Mouse (Mus musculus): ENCODE data around the gene Cpa1. TPM values are rescaled to one million over a fixed set of nuclear protein-coding genes. Genes with fewer than 3 reads are reported as not detected.

Gene Cpa1
- 266 and 631 TPM in 2 replicates for polyA plus RNA-seq (2015; fragmentation: Nextera tagmentation; extraction: Ambion mirVana)

DNA sequence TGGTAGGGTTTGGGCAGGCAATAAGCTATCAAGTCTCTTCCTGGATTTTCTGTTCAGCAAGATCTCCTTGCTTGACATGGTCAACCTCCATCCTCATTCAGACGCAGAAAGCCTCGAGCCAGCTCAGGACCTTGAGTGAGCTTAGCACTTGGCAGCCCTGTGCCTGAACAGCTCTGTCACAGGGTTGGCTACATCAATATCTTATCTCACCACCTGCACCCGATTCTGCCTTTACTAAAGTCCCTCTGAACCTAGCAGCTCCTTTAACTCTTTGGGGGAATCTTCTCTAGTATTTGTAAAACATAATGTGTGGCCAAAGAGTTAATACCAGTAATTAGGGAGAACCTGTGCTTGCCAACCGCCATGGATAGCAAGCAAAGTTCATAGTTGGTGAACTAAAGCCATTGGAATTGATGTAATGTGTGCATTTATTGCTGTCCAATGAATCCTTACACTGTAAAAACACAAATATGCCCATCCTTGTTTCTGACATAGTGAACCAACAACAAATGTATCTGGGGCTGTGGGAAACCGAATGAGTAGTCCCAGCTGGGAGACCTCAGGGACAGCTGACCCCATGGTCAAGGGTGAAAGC, at the start of gene Cpa1:
Cpa1 (plus strand) TSS at position 545 of the 595 bp plus-strand sequence.
- Histone ChIP-seq H3K27me3 (replicated peaks) (no peaks in the 10 kb centered on the region), H3K4me1 (replicated peaks) (peaks cover 17% of the 10 kb centered on the region), H3K36me3 (no peaks in the 10 kb centered on the region), H3K9me3 (no peaks in the 10 kb centered on the region), H3K27ac (no peak within 1 kb of the TSS), H3K4me2 (replicated peaks) (no peak within 1 kb of the TSS), H3K9ac (no peak within 1 kb of the TSS), H3K4me3 (replicated peaks) (no peak within 1 kb of the TSS)
- ATAC-seq, result no peak
- WGBS, result 75% methylated on average over 5 of the region's 5 CpGs

DNA sequence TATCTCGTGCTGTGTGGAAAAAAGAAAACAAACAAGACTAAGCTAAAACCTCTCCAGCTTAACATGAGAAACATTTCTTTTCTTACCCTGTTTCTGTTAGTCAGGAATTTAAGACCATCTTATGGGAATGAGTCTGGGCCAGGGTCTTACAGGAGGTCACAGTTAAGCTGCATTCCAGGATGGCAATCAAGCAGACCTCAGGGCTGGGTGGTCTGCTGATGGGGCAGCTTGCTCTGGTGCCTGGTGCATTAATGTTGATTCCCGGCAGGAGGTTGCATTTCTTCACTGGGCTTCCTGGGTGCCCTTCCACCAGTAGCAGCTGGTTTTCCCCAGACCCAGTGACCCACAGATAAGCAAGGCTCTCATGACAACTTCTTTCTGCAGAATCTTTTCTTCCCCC, 49.2 kb upstream of the Cpa1 start:
- no peak overlapping the region for H3K27ac ChIP-seq
- no peak overlapping the region for H3K9ac ChIP-seq
- no peaks in the 10 kb centered on the region for H3K27me3 ChIP-seq (replicated peaks)
- no peak overlapping the region for H3K4me2 ChIP-seq (replicated peaks)
- ATAC-seq, result no peak
- no peak overlapping the region for H3K4me3 ChIP-seq (replicated peaks)
- no peaks in the 10 kb centered on the region for H3K9me3 ChIP-seq
- no peaks in the 10 kb centered on the region for H3K36me3 ChIP-seq
- no peaks in the 10 kb centered on the region for H3K4me1 ChIP-seq (replicated peaks)
- 38% methylated on average over 2 of the region's 2 CpGs for WGBS

DNA sequence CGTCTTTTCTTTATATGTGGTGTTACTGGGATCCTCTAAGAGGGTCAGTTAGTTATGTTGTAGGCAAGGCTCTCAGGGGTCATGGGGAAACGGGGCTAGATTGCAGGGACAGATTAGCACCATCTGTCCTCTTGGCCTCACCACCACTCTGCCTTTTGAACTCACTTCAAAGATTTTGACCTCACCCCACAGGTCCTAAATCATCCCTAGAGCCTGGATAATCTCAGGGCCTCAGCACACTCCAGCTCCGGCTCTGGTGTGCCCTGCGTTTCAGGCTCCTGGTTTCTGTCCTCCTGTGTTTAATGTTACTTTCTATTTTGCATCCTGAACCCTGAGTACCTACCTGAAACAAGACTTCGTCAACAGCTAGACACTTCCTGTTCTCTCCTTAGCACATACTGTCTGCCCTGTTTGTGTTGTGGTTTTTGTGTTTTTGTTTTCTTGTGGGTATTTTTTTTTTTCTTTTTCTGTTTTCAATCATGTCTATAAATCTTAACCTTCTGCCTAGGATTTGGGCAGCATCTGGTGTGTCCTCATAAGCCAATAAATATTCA, 47.1 kb upstream of the Cpa1 start:
- no peak overlapping the region for H3K4me2 ChIP-seq (replicated peaks)
- H3K4me3 ChIP-seq (replicated peaks), result no peak overlapping the region
- H3K27ac ChIP-seq, result no peak overlapping the region
- ATAC-seq, result no peak
- H3K9me3 ChIP-seq, result no peaks in the 10 kb centered on the region
- 33% methylated on average over 5 of the region's 5 CpGs for WGBS
- H3K27me3 ChIP-seq (replicated peaks), result no peaks in the 10 kb centered on the region
- no peaks in the 10 kb centered on the region for H3K36me3 ChIP-seq
- H3K4me1 ChIP-seq (replicated peaks), result no peaks in the 10 kb centered on the region
- H3K9ac ChIP-seq, result no peak overlapping the region

DNA sequence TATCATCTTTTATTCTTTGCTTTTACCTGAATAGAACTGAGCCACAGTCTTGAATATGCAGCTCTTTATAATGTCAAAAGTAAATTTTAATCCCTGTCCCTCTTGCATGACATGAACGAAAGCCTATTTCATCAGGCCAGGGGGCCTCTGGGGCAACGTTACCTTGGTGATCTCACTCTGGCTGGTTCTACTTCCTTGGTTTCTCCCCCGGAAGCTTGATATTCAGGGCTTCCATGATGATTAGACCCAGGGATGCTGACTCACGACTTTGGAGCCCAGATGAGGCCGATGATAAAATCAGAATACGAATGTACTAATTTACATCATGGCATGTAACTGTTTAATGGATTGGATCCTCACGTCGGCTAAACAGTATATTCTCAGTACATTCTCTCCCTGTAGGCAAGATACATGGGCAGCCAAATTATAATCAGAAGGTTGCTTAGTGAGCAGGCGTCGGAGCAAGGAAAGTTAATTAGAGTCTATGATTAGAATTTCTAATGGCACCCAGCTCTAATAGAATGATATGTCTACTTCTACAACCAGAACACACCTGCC, 46.5 kb upstream of the Cpa1 start:
- no peak overlapping the region for H3K4me3 ChIP-seq (replicated peaks)
- no peaks in the 10 kb centered on the region for H3K4me1 ChIP-seq (replicated peaks)
- ATAC-seq, result no peak
- H3K4me2 ChIP-seq (replicated peaks), result no peak overlapping the region
- no peak overlapping the region for H3K27ac ChIP-seq
- no peaks in the 10 kb centered on the region for H3K9me3 ChIP-seq
- H3K36me3 ChIP-seq, result no peaks in the 10 kb centered on the region
- no peaks in the 10 kb centered on the region for H3K27me3 ChIP-seq (replicated peaks)
- 70% methylated on average over 10 of the region's 10 CpGs for WGBS
- no peak overlapping the region for H3K9ac ChIP-seq

DNA sequence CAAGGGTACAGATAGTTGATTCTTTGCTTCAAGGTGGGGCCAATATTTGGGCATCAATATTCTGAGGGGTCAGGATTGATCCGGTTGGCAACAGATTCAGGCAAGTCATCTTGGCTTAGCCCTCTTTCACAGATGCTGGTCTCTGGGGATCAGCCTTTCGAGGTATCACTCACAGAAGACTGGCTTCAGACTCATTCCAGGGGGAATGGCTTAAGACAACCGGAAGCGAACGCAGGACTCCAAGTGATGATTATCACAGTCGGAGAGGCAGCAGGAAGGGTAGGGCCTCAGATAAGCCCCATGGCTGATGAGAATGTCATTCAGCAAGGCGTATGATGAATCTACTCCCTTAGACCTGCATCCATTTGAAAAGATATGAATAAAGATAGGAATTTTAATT, 44.7 kb upstream of the Cpa1 start:
- Histone ChIP-seq H3K27me3 (replicated peaks) (no peaks in the 10 kb centered on the region), H3K27ac (no peak overlapping the region), H3K9ac (no peak overlapping the region), H3K36me3 (no peaks in the 10 kb centered on the region), H3K4me3 (replicated peaks) (no peak overlapping the region), H3K4me1 (replicated peaks) (no peaks in the 10 kb centered on the region), H3K4me2 (replicated peaks) (no peak overlapping the region), H3K9me3 (no peaks in the 10 kb centered on the region)
- 62% methylated on average over 7 of the region's 7 CpGs for WGBS
- no peak for ATAC-seq

DNA sequence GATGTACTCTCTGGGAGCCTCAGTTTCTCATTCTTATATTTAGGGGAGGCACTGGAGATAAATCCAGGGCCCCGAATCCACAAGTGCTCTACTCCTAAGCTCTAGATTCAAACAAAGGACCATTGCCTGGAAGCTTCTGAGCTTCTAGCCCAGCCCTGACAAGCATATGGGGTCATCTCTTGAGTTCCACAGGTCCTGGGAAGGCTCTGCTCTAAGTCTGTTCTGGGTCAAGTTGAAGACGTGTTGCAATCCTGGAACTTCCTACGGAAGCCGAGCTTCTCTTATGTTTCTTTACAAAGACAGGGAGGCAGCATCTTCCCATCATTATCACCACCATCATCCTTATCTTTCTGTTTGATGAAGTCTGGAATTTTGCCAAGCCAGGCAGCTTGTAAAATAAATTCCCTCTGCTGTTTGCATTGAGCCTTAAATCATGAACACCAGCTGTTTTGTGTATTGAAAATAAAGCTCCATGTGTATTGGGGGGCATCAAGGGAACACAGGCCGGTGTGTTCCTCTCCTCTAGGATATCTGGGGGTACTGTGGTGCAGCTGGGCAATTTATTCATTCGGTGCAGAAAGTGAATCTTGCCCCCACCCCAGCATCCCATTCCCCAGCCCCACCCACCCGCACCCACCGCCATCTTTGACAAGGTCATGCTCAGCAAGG, 42.7 kb upstream of the Cpa1 start:
- no peaks in the 10 kb centered on the region for H3K27me3 ChIP-seq (replicated peaks)
- no peaks in the 10 kb centered on the region for H3K36me3 ChIP-seq
- WGBS, result 76% methylated on average over 8 of the region's 8 CpGs
- no peak overlapping the region for H3K27ac ChIP-seq
- no peak for ATAC-seq
- no peak overlapping the region for H3K4me2 ChIP-seq (replicated peaks)
- H3K9ac ChIP-seq, result no peak overlapping the region
- H3K4me3 ChIP-seq (replicated peaks), result no peak overlapping the region
- H3K9me3 ChIP-seq, result no peaks in the 10 kb centered on the region
- no peaks in the 10 kb centered on the region for H3K4me1 ChIP-seq (replicated peaks)

DNA sequence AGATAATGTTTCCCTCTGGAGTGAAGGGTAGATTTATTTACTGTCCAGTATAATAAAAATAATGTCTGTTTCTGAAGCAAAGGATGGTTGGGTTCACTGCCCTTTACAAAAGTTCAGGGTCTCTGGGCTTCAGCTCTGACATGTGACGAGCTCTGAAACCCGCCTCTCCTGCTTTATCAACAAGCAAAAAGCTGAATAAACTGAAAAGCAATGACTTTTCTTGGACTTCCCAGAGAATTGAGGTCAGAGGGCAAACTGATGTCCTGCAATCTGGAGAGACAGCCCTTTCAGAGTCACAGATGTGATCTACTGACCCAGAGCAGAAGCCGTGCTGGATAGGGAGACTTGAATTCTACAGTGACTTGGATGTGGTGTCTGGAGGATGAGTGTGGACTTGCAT, 39.0 kb upstream of the Cpa1 start:
- WGBS, result 68% methylated on average over 3 of the region's 3 CpGs
- Histone ChIP-seq H3K4me1 (replicated peaks) (no peaks in the 10 kb centered on the region), H3K9me3 (no peaks in the 10 kb centered on the region), H3K27ac (no peak overlapping the region), H3K4me2 (replicated peaks) (no peak overlapping the region), H3K9ac (no peak overlapping the region), H3K27me3 (replicated peaks) (no peaks in the 10 kb centered on the region), H3K4me3 (replicated peaks) (no peak overlapping the region), H3K36me3 (no peaks in the 10 kb centered on the region)
- ATAC-seq, result no peak

DNA sequence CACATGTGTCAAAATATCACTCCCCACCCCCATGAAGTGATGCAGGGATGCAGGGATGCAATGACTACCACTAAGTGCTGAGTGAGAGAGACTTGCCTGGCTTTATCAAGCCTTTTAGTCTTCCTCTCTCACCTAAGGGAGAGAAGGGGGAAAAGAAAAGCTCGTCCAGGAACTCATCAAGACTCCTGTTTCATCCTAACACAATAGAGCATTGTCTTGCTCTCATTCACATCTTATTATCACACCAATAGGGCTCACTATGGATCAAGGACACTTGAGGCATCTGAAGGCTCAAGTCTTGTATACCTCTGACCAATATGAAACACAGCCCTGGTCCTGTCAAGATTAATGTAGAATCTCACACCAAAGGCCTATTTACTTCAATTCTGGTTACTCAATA, 38.0 kb upstream of the Cpa1 start:
- Histone ChIP-seq H3K27ac (no peak overlapping the region), H3K4me2 (replicated peaks) (no peak overlapping the region), H3K4me1 (replicated peaks) (no peaks in the 10 kb centered on the region), H3K9ac (no peak overlapping the region), H3K36me3 (no peaks in the 10 kb centered on the region), H3K9me3 (no peaks in the 10 kb centered on the region), H3K4me3 (replicated peaks) (no peak overlapping the region), H3K27me3 (replicated peaks) (no peaks in the 10 kb centered on the region)
- no peak for ATAC-seq
- WGBS, result 85% methylated on average over 1 of the region's 1 CpGs

DNA sequence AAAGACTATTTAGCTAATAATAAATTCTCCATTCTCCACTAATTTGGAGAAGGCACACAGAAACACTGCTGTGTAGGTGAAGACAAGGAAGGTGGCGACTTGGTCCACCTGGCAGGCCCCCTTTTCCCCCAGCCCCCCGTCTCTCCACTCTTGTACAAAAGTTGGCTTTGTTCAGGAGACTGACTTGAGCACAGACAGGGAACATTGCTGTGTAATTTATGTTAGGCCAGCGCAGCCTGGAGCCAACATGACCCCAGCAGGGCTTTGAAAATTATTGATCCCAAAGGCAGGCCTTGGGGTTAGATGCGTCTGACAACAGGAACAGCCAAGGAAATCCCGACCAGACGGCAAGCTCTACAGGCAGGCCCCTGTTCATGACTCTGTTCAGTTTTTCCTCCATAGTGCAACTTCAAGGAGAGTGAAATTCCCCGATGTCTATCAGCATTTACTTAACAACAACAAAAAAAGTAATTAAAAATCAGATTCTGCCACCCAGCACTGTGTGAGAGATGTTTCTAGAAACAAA, 34.6 kb upstream of the Cpa1 start:
- Histone ChIP-seq H3K9ac (no peak overlapping the region), H3K27me3 (replicated peaks) (no peaks in the 10 kb centered on the region), H3K9me3 (no peaks in the 10 kb centered on the region), H3K4me3 (replicated peaks) (no peak overlapping the region), H3K36me3 (no peaks in the 10 kb centered on the region), H3K4me1 (replicated peaks) (no peaks in the 10 kb centered on the region), H3K4me2 (replicated peaks) (no peak overlapping the region), H3K27ac (no peak overlapping the region)
- WGBS, result 47% methylated on average over 7 of the region's 7 CpGs
- no peak for ATAC-seq

DNA sequence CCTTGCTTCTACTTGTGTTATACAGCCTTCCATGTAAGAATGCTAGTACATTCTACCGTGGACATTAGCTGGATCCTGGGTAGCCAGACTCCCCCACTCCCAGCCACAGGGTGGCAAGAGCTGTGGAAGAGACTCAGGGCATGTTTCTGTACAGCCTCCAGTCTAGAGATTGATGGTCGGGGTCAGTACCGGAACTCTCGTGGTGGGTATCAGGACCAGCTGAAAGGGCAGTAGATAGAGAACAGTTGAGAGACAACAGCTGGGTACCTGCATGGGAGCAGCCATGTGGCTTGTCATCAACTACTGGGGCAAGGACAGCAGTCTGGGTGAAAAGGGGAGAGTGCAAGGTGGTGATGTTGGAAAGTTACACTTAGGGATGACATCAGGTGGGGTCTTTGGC, 33.9 kb upstream of the Cpa1 start:
- Histone ChIP-seq H3K4me3 (replicated peaks) (no peak overlapping the region), H3K27ac (no peak overlapping the region), H3K9me3 (no peaks in the 10 kb centered on the region), H3K9ac (no peak overlapping the region), H3K4me2 (replicated peaks) (no peak overlapping the region), H3K27me3 (replicated peaks) (no peaks in the 10 kb centered on the region), H3K4me1 (replicated peaks) (no peaks in the 10 kb centered on the region), H3K36me3 (no peaks in the 10 kb centered on the region)
- ATAC-seq, result no peak
- WGBS, result 88% methylated on average over 4 of the region's 4 CpGs

DNA sequence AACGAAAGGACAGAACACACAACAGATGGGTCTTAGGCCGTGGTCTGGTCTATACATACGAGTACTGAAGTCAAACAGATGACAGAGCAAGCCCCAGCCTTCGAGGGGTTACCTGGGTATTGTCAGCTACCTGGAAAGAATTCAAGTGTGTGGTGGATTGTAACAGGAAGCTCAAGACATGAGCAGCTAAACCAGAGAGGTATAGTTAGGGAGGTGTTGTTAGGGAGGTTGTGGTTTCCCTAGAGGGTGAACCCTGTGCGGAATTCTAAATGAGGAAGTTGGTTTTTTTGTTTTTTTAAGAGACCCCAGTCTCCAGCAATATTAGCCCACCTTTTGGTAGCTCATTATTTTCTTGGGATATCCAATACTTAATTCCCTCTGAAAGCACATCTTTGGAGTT, 33.3 kb upstream of the Cpa1 start:
- no peak overlapping the region for H3K9ac ChIP-seq
- H3K4me1 ChIP-seq (replicated peaks), result no peaks in the 10 kb centered on the region
- 72% methylated on average over 5 of the region's 5 CpGs for WGBS
- no peaks in the 10 kb centered on the region for H3K9me3 ChIP-seq
- no peak overlapping the region for H3K4me2 ChIP-seq (replicated peaks)
- H3K27ac ChIP-seq, result no peak overlapping the region
- no peaks in the 10 kb centered on the region for H3K27me3 ChIP-seq (replicated peaks)
- ATAC-seq, result no peak
- H3K4me3 ChIP-seq (replicated peaks), result no peak overlapping the region
- H3K36me3 ChIP-seq, result no peaks in the 10 kb centered on the region

DNA sequence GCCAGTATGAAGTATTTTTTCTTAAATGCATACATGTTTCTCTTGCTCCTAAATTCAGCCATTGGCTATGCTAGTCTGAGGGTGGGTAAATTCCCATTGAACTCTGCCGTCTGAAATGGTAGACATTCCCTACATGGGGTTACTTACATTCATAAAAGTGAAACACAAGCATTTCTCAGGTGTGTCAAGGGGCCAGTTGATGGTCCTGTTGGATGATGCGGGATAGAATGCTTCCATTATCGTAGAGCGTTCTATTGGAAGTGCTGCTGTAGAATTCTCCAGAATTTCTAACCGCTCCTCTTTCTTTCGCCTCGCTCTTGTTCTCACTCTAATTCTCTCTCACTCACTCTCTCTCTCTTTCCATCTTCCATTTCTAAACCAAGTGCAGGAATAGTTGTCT, 28.3 kb upstream of the Cpa1 start, which contains the start of gene Cpa5:
Cpa5 (plus strand) TSS at position 301 of the 400 bp plus-strand sequence.
- Histone ChIP-seq H3K27ac (no peak within 1 kb of the TSS), H3K4me1 (replicated peaks) (no peaks in the 10 kb centered on the region), H3K9ac (no peak within 1 kb of the TSS), H3K4me2 (replicated peaks) (no peak within 1 kb of the TSS), H3K4me3 (replicated peaks) (no peak within 1 kb of the TSS), H3K27me3 (replicated peaks) (no peaks in the 10 kb centered on the region), H3K9me3 (no peaks in the 10 kb centered on the region), H3K36me3 (no peaks in the 10 kb centered on the region)
- 97% methylated on average over 7 of the region's 7 CpGs for WGBS
- no peak for ATAC-seq

All from intestine, embryonic 15.5 days (tissue).